Mouse (Mus musculus): Measurements from ENCODE around the gene Fpr1. TPM values are rescaled to one million over a fixed set of nuclear protein-coding genes. Genes with fewer than 3 reads are reported as not detected.
"Not testable (repeated sequence)": the region's sequence is repeated elsewhere in the genome, so short reads cannot be mapped to it uniquely, and the experiment has no call there.

Gene Fpr1
- polyA plus RNA-seq (2012; fragmentation: generic; extraction: Trizol): not detected

DNA sequence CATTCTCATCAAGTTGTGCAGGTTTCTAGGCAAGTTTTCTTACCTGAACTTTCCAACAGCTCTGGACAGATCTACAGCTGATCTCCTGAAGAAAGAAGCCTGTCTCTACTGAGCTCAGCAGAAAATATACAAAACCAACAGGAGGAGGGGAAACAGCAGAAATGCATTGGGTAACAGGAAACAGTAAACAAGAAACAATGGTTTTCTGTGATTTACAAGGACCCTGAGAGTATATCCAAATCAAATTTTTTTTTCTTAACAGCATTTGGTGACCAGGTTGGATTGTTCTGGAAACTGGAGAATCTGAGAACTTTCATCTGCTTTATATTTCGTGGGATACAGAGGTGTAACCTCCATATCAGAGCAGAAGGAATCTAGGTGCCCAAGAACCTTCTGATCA lies at the start of gene Fpr1:
Gene Fpr1 (minus strand): TSS at position 101 of the 400 bp plus-strand sequence.
- Histone ChIP-seq H3K27me3 (ENCODE audit: control insufficient read depth, insufficient read depth, insufficient read length) (no peaks in the 10 kb centered on the region), H3K4me3 (no peak within 1 kb of the TSS), H3K4me2 (ENCODE audit: low read depth) (no peak within 1 kb of the TSS), H3ac (ENCODE audit: control insufficient read depth, insufficient read length) (no peak within 1 kb of the TSS), H3K79me2 (ENCODE audit: control insufficient read depth, insufficient read depth) (no peaks in the 10 kb centered on the region), H3K36me3 (ENCODE audit: control insufficient read depth, insufficient read depth) (no peaks in the 10 kb centered on the region)
- TF ChIP-seq CEBPB (IDR thresholded peaks at IDR 0.05; ENCODE audit: insufficient read depth, poor library complexity, severe bottlenecking): no peak
- TF ChIP-seq MYOD1 (IDR thresholded peaks at IDR 0.05; ENCODE audit: control insufficient read depth in 1 of 3, insufficient read length in 2 of 3, low read depth in 2 of 3): no peak
- no peak for TF ChIP-seq USF1 (IDR thresholded peaks at IDR 0.05; ENCODE audit: low read depth)
- TF ChIP-seq MAX (IDR thresholded peaks at IDR 0.05; ENCODE audit: low read depth): no peak

- Histone ChIP-seq H3ac (ENCODE audit: control insufficient read depth, insufficient read length) (no peak overlapping the region), H3K36me3 (ENCODE audit: control insufficient read depth, insufficient read depth) (no peaks in the 10 kb centered on the region), H3K4me3 (no peak overlapping the region), H3K4me2 (ENCODE audit: low read depth) (no peak overlapping the region), H3K27me3 (ENCODE audit: control insufficient read depth, insufficient read depth, insufficient read length) (no peaks in the 10 kb centered on the region), H3K79me2 (ENCODE audit: control insufficient read depth, insufficient read depth) (no peaks in the 10 kb centered on the region)
- TF ChIP-seq E2F4 (IDR thresholded peaks at IDR 0.05; ENCODE audit: insufficient read depth): no peak
- no peak for TF ChIP-seq TCF12 (IDR thresholded peaks at IDR 0.05; ENCODE audit: insufficient read depth, poor library complexity, severe bottlenecking)
- TF ChIP-seq MYOG (IDR thresholded peaks at IDR 0.05; ENCODE audit: control insufficient read depth in 1 of 3, insufficient read depth in 1 of 3, insufficient read length in 2 of 3, low read depth in 2 of 3): no peak
- no peak for TF ChIP-seq CEBPB (IDR thresholded peaks at IDR 0.05; ENCODE audit: insufficient read depth, poor library complexity, severe bottlenecking)
- no peak for TF ChIP-seq MAX (IDR thresholded peaks at IDR 0.05; ENCODE audit: low read depth)
- no peak for TF ChIP-seq REST (IDR thresholded peaks at IDR 0.05; ENCODE audit: insufficient read depth, insufficient read length)
- TF ChIP-seq POLR2AphosphoS2 (IDR thresholded peaks at IDR 0.05; ENCODE audit: insufficient read length, low read depth): no peak
- TF ChIP-seq POLR2A (IDR thresholded peaks at IDR 0.05; ENCODE audit: insufficient read length, low read depth): no peak
- no peak for TF ChIP-seq SRF (IDR thresholded peaks at IDR 0.05; ENCODE audit: control insufficient read depth, insufficient read length, low read depth)
- no peak for TF ChIP-seq USF1 (IDR thresholded peaks at IDR 0.05; ENCODE audit: low read depth)
- no peak for TF ChIP-seq MYOD1 (IDR thresholded peaks at IDR 0.05; ENCODE audit: control insufficient read depth in 1 of 3, insufficient read length in 2 of 3, low read depth in 2 of 3)
- TF ChIP-seq TCF3 (IDR thresholded peaks at IDR 0.05; ENCODE audit: insufficient read length, low read depth): no peak
These were observed 34.0 kb upstream of the Fpr1 start for GRCm38 (mm10) chr17:17917782-17918181.

GRCm38 (mm10) chr17:17917376-17917775 lies 33.6 kb upstream of the Fpr1 start:
- no peak overlapping the region for H3K4me3 ChIP-seq
- TF ChIP-seq USF1 (IDR thresholded peaks at IDR 0.05; ENCODE audit: low read depth) (no peak), CEBPB (IDR thresholded peaks at IDR 0.05; ENCODE audit: insufficient read depth, poor library complexity, severe bottlenecking) (no peak), E2F4 (IDR thresholded peaks at IDR 0.05; ENCODE audit: insufficient read depth) (no peak), POLR2A (IDR thresholded peaks at IDR 0.05; ENCODE audit: insufficient read length, low read depth) (no peak), MAX (IDR thresholded peaks at IDR 0.05; ENCODE audit: low read depth) (no peak), MYOD1 (IDR thresholded peaks at IDR 0.05; ENCODE audit: control insufficient read depth in 1 of 3, insufficient read length in 2 of 3, low read depth in 2 of 3) (no peak), POLR2AphosphoS2 (IDR thresholded peaks at IDR 0.05; ENCODE audit: insufficient read length, low read depth) (no peak), TCF3 (IDR thresholded peaks at IDR 0.05; ENCODE audit: insufficient read length, low read depth) (no peak), TCF12 (IDR thresholded peaks at IDR 0.05; ENCODE audit: insufficient read depth, poor library complexity, severe bottlenecking) (no peak), MYOG (IDR thresholded peaks at IDR 0.05; ENCODE audit: control insufficient read depth in 1 of 3, insufficient read depth in 1 of 3, insufficient read length in 2 of 3, low read depth in 2 of 3) (no peak), SRF (IDR thresholded peaks at IDR 0.05; ENCODE audit: control insufficient read depth, insufficient read length, low read depth) (no peak), REST (IDR thresholded peaks at IDR 0.05; ENCODE audit: insufficient read depth, insufficient read length) (no peak)
- H3K4me2 ChIP-seq (ENCODE audit: low read depth): no peak overlapping the region
- H3ac ChIP-seq (ENCODE audit: control insufficient read depth, insufficient read length): no peak overlapping the region
- H3K79me2 ChIP-seq (ENCODE audit: control insufficient read depth, insufficient read depth): no peaks in the 10 kb centered on the region
- H3K27me3 ChIP-seq (ENCODE audit: control insufficient read depth, insufficient read depth, insufficient read length): no peaks in the 10 kb centered on the region
- H3K36me3 ChIP-seq (ENCODE audit: control insufficient read depth, insufficient read depth): no peaks in the 10 kb centered on the region

DNA sequence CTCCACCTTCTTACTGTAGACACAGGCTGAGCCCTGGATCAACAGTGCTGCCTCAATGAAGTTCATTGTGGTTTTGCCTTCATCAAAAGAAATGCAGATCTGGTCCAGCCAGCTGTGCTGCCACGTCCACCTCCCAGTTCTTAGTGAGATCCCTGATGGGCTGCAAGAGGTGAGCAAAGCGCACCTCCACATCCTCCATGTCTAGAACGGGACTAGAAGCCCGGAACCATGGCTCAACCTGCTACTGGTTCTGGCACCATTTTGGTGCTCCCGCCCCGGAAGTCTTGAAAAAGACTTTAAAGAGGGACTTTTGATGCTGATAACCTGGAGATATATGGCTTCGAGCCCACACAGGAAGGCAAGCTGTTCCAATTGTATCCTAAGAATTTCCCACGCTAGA lies 28.9 kb upstream of the Fpr1 start:
- H3K36me3 ChIP-seq (ENCODE audit: control insufficient read depth, insufficient read depth); H3K27me3 ChIP-seq (ENCODE audit: control insufficient read depth, insufficient read depth, insufficient read length); H3K4me3 ChIP-seq; H3ac ChIP-seq (ENCODE audit: control insufficient read depth, insufficient read length); H3K4me2 ChIP-seq (ENCODE audit: low read depth); H3K79me2 ChIP-seq (ENCODE audit: control insufficient read depth, insufficient read depth): not testable (repeated sequence)

DNA sequence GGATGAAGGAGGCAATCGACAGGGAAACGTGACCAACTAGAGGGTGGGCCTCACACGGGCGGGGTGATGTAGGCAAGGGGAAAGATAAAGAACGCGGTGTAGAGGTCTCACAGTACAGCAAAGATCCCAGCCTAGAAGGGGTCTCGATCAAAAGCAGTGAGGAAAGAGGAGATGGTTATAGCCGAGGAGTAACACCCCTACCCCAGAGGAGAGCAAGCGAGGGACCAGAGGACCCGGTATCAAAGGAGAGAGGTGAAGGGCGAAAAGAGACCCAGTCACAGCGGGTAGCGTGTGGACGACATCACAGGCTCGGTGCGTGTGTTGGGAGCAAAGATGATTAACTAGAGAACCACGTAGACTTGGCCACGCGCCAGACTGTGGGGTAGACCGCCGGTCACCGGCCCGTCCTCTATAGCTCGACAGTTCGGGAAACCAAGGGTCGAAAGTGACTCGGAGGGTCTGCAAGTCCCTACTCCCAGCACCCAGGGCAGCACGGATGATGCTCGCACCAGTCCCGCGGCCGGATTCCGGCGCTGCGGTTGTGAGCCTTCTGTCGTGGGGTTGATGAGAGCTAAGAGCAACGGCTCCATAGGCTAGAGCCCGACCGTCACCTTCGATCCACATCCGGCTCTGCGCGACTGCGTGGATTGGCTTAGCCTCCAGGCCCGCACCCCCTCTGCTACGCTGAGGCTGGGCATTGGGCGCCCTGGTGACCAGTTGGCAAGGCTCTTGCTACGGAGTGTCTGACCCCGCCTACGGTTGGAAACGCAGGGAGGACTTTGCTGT lies 26.1 kb upstream of the Fpr1 start:
- H3K36me3 ChIP-seq (ENCODE audit: control insufficient read depth, insufficient read depth): no peaks in the 10 kb centered on the region
- H3K79me2 ChIP-seq (ENCODE audit: control insufficient read depth, insufficient read depth): no peaks in the 10 kb centered on the region
- no peak overlapping the region for H3ac ChIP-seq (ENCODE audit: control insufficient read depth, insufficient read length)
- peak overlapping the region; percentile 12 for H3K4me3 ChIP-seq
- peak; percentile 39 for TF ChIP-seq POLR2A (IDR thresholded peaks at IDR 0.05; ENCODE audit: insufficient read length, low read depth)
- TF ChIP-seq CEBPB (IDR thresholded peaks at IDR 0.05; ENCODE audit: insufficient read depth, poor library complexity, severe bottlenecking): no peak
- peak; percentile 32 for TF ChIP-seq POLR2AphosphoS2 (IDR thresholded peaks at IDR 0.05; ENCODE audit: insufficient read length, low read depth)
- H3K4me2 ChIP-seq (ENCODE audit: low read depth): peak overlapping the region; percentile 38
- no peaks in the 10 kb centered on the region for H3K27me3 ChIP-seq (ENCODE audit: control insufficient read depth, insufficient read depth, insufficient read length)

Measured in myocyte (in vitro differentiated cells).